Mouse (Mus musculus): ENCODE measurements at regions not wholly inside any gene's neighbourhood (a gene's known extent, or its start where the extent isn't known, plus 50 kb on each side); places are given as distances from the start of the nearest gene placed in this dataset.
A peak's percentile ranks its signal among the peaks of the same experiment; 100 is the strongest.
"Not testable (repeated sequence)": the region's sequence is repeated elsewhere in the genome, so short reads cannot be mapped to it uniquely, and the experiment has no call there.

- intact Hi-C loops (cut with DNase I): loop anchor here (10.0 kb wide), 2 partner anchors 118 to 1032 kb away; partner anchors contain the start of gene Klf4
- no peak for DNase-seq
These were observed 120.4 kb upstream of the Klf4 start for GRCm38 (mm10) chr4:55652628-55653027.

DNA sequence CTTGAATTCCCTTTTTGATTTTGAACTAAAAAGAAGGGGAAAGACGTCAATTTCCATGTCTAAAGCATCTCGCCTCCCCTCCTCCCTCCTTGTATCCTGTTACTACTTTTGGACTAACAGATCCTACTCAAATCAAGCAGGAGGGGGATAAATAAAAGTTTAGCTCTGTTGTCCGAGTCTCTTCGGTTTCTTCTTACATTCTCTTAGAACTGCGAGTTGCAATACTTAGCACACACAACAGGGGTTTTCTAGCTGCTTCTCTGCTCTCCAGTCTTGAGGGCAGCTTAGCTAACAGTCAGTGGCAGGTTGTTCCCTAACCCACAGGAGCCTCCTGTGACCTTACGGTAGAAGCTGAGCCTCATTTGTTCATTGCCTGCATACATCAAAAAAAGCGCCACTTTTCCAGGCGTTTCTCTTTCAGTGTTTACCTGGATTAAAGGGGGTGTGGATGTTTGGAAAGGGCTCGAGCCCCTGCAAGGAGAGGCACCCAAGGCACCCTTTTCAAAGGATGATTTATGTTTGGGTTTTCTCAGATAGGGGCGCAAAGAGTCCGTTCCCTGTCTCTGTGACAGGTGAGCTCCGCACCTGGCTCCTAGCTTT lies 119.6 kb upstream of the Klf4 start:
- intact Hi-C loops (cut with DNase I): loop anchor here (10.0 kb wide), 2 partner anchors 117 to 1033 kb away; partner anchors contain the start of gene Klf4
- no peak for DNase-seq

DNA sequence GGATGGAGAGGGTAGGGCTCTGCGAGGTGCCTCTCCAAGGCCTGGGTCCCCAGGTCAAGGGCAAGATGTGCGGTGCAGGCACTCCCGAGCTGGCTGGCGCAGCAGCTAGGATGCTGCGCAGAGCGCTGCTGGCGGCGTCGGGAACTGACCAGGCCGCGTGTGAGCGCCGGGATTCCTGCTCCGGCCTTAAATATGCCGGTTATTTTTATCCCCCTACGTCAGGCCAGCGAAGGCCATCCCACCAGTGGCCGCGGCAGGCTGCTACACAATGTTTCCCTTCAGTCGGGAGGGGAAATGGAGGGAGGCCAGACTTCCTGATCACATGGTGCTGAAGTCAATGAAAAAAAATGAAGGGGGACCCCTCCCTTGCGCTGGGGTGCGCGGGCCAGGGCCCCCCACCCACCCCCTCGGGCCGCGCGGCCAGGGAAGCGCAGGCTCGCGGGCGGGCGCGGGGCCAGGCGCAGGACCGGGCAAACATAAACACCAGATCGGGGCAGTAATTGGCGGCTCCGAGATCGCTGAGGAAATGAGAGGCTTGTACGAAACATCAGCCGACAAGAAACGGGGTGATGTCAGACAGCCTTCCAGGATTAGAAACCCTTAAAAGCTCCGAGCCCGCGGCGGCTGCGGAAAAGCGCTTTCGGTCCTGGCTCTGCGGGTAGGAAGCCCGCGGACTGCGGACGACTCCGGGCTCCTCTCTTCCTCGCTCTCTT lies 118.9 kb upstream of the Klf4 start:
- intact Hi-C loops (cut with DNase I): loop anchor here (10.0 kb wide), 2 partner anchors 116 to 1034 kb away; partner anchors contain the start of gene Klf4
- DNase-seq: peak; percentile 76

GRCm38 (mm10) chr4:55650186-55650585 lies 117.9 kb upstream of the Klf4 start:
- intact Hi-C loops (cut with DNase I): loop anchor here (10.0 kb wide), 2 partner anchors 115 to 1035 kb away; partner anchors contain the start of gene Klf4
- no peak for DNase-seq

DNA sequence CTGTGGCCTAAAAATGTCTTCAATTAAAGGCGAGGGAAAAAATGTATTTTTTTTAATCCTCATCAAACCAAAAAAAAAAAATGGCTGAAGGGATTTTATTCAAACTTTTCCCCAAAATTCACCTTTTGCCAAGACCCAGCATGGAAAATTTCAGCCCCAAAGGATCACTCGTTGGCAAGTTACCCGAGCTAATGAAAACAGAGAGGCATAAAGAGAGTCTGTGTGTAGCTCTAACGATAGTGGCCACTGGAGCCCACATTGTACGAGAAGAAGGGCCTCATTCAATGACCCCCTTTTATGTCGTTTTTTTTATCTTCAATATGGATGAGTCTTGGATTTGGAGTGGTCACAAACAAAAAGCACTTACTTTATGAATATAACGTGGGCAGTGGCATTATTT lies 116.1 kb upstream of the Klf4 start:
- peak; percentile 9 for DNase-seq
- intact Hi-C loops (cut with DNase I): no loop called here

DNA sequence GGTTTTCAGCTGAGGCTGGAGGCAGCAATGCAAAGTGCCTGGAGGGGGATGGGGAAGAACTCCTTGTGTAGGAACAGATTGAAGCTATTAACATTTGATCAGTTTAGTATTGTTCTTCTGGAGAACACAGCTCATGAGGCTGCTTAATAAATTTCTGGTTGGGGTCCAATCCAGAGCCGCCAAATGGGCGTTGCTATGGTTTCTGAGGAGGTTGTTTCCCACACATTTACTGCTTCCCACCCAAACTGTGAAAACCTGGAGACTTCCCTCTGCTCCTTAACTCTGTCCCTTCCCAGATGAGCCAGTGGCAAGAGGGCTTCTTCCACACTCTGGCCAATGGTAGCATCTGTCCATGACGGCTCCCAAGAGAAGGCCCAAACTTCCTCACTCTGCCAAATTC lies 113.2 kb upstream of the Klf4 start:
- intact Hi-C loops (cut with DNase I): no loop called here
- no peak for DNase-seq

DNA sequence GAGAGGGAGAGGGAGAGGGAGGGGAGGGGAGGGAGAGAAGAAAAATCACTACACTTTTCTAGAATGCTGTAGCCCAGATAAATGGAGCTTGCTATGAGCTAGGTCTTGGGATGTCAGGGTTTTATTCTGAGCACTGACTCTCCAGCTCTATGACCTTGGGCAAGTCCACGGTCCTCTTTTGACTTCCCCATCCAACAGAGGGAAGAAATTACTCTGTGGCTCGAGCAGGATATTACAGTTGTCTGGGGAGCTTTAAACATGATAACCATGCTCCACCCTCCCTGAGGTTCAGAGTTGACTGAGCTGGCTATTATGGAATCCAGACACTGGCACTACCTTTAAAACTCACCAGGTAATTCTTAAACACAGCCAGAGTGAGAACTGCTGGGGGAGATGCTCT lies 112.6 kb upstream of the Klf4 start:
- intact Hi-C loops (cut with DNase I): no loop called here
- DNase-seq: no peak

GRCm38 (mm10) chr4:55634946-55635511 lies 102.8 kb upstream of the Klf4 start:
- DNase-seq: no peak
- intact Hi-C loops (cut with DNase I): no loop called here

- no peak for DNase-seq
- intact Hi-C loops (cut with DNase I): no loop called here
These were observed 98.9 kb upstream of the Klf4 start for GRCm38 (mm10) chr4:55631157-55631556.

GRCm38 (mm10) chr4:55630215-55630614 lies 97.9 kb upstream of the Klf4 start:
- DNase-seq; intact Hi-C loops (cut with DNase I): not testable (repeated sequence)

DNA sequence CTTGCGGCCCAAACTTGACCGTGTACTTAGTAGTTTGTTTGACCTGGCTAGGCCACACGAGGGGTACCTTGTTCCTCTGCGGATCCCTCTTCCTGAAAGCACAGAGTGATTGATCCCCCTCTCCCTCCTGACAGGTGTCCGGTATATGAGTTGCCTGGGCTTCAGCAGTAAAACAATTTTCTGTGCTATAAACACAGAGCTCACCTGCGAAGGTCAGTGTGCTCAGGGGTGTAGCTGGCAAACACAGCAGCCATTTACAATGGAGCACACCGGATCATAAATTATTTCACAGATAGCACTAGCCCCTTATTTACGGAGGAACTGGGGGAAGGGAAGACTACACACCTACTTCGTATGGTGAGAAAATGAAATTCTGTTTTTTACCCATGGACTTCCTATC lies 92.5 kb upstream of the Klf4 start:
- no peak for DNase-seq
- intact Hi-C loops (cut with DNase I): no loop called here

- no peak for DNase-seq
- intact Hi-C loops (cut with DNase I): no loop called here
These were observed 91.0 kb upstream of the Klf4 start for GRCm38 (mm10) chr4:55623151-55623760.

- DNase-seq: no peak
- intact Hi-C loops (cut with DNase I): no loop called here
These were observed 90.4 kb upstream of the Klf4 start for GRCm38 (mm10) chr4:55622651-55623050.

DNA sequence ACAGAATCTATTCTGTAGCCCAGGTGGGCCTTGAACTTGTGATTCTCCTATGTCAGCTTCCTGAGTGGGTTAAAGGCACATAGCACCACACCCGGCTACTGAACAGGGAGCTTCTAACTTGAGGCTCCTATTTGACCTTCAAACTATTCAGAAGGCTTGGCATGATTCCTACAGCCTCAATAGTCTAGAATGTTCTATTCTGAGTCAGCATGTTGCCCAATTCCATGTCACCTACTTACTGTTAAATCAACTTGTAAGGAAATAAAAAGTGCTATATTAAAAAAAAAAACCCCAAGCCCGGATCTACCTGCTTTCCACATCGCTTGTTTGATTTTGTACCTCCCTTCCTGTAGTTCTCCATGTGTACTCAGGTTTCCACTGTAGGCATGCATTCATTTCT lies 87.6 kb upstream of the Klf4 start:
- intact Hi-C loops (cut with DNase I): no loop called here

DNA sequence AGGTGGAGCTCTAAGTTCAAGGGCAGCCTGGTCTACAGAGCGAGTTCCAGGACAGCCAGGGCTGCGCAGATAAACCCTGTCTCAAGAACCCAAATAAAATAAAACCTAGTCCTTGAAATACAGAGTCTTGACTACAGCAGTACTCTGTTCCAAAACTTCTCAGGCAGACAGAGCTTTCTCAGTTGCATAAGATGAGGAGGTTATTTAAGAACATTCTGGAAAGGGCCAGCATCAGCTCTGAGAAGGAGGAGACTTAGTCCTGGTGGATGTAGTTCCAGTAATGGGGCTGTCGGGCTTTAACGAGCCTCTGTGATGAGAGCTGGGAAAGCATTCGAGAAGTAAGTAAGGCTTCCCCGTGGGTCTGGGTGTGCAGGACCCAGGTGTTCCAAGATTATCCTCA lies 83.5 kb upstream of the Klf4 start:
- intact Hi-C loops (cut with DNase I): no loop called here
- no peak for DNase-seq

More for the DNA sequence above, 87.6 kb upstream of the Klf4 start:
- DNase-seq: no peak

DNA sequence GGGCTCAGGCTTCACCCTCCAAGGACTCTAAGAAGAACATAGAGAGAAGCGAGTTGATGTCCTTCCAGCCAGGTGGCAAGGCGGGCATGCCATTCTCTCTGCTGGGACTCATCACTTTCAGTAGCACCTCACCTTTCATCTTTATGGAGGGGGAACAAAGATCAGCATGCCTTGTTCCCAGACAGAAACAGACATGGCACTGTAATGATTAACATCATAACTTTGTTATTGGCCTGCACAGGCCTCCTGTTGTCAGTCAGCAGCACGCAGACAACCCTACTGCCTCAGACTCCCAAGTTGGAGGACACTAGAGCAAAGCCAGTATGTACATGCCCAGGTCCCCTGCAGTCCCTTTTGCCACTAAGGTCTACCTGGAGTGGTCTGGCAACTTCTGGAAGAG lies 81.3 kb upstream of the Klf4 start:
- no peak for DNase-seq
- intact Hi-C loops (cut with DNase I): no loop called here

DNA sequence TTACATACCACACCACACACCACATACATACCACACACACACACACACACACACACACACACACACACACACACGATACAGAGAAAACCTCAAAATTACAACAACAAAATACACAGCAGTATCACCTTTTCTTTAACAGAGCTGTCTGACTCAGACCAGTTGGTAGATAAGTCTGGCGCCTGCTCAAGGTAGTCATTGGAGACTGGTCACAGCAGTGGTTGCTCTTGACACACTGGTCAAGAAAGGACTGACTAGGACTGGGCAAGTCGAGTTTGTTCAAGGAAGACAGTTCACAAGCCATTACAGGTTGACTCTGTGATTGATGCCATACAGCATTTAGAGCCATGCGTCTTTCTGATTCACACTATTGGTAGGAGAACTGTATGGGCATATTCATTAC lies 78.7 kb upstream of the Klf4 start:
- intact Hi-C loops (cut with DNase I): no loop called here
- DNase-seq: no peak

- DNase-seq: no peak
- intact Hi-C loops (cut with DNase I): no loop called here
These were observed 76.9 kb upstream of the Klf4 start for GRCm38 (mm10) chr4:55609214-55609613.

DNA sequence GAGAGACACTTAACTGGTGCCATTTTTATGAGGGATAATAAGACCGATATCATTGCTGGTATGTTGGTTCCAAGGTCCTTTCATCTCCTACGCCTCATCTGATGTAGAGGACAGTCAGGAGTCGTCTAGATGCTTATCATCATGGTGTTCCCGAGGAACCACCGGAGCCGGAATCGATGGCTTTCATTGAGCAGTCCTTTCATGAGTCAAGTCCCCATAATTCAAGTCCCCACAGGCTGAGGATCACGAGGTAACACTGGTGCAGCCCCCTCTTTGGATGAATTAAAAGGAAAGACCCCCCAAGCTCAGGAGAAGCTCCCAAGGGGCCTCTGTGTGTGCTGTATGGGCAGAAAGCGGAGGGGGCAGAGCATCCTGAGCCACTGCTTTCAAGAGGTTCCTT lies 73.3 kb upstream of the Klf4 start:
- intact Hi-C loops (cut with DNase I): no loop called here
- no peak for DNase-seq

- intact Hi-C loops (cut with DNase I): no loop called here
These were observed 72.6 kb upstream of the Klf4 start for GRCm38 (mm10) chr4:55604915-55605314.

GRCm38 (mm10) chr4:55603821-55604435 lies 71.7 kb upstream of the Klf4 start:
- peak; percentile 33 for DNase-seq
- intact Hi-C loops (cut with DNase I): no loop called here

More at GRCm38 (mm10) chr4:55604915-55605314, 72.6 kb upstream of the Klf4 start:
- DNase-seq: no peak

Measured in left cerebral cortex, postnatal 4 days (tissue).